Comparison of ENCODE assay signal across 8 mouse cellular contexts in genomic region chr15:100627774-100628370, GRCm38 (mm10). TPM values are rescaled to one million over a fixed set of nuclear protein-coding genes. Genes with fewer than 3 reads are reported as not detected.
DNase-seq lines count a peak whose midpoint lies in the region; ATAC-seq lines count a peak whose summit lies in the region.

No protein-coding gene starts in this region.

- no peak overlapping the region for H3K4me2 ChIP-seq in heart, embryonic 14.5 days (ENCODE audit: low read length)
- H3K4me2 ChIP-seq in neural tube, embryonic 11.5 days (ENCODE audit: low read depth): no peak overlapping the region
- no peak overlapping the region for H3K4me2 ChIP-seq in neural tube, embryonic 15.5 days
- H3K4me2 ChIP-seq in intestine, embryonic 16.5 days (ENCODE audit: low read depth, low read length): peak overlapping the region; percentile 35

- 0 out of 2 replicates have a peak overlapping the region, but pooled peaks have one; percentile 23 for H3K9ac ChIP-seq in heart, embryonic 14.5 days (ENCODE audit: low read length)
- no peak overlapping the region for H3K9ac ChIP-seq in neural tube, embryonic 11.5 days (ENCODE audit: low read length)
- no peak overlapping the region for H3K9ac ChIP-seq in neural tube, embryonic 15.5 days (replicated peaks)
- H3K9ac ChIP-seq in intestine, embryonic 16.5 days (ENCODE audit: low read depth, low read length): peak overlapping the region; percentile 14

- H3K36me3 ChIP-seq in heart, embryonic 14.5 days (ENCODE audit: control insufficient read depth, insufficient read depth, low read length): no peaks in the 10 kb centered on the region
- no peaks in the 10 kb centered on the region; the same call in 1 of the 2 replicates for H3K36me3 ChIP-seq in neural tube, embryonic 11.5 days (ENCODE audit: control insufficient read depth, insufficient read depth, low read length)
- no peaks in the 10 kb centered on the region for H3K36me3 ChIP-seq in neural tube, embryonic 15.5 days
- no peaks in the 10 kb centered on the region for H3K36me3 ChIP-seq in intestine, embryonic 16.5 days (ENCODE audit: control insufficient read depth, insufficient read depth, low read length)

- DNase-seq in heart, adult 18-20 months: no peak
- DNase-seq in neural tube, embryonic 11.5 days (ENCODE audit: low spot score): no peak
- no peak for DNase-seq in urinary bladder, postnatal 14 days (ENCODE audit: low spot score)
- no peak for DNase-seq in urinary bladder, postnatal 25 days (ENCODE audit: low spot score)
- DNase-seq in right cerebral cortex, postnatal 14 days: no peak

- H3K9me3 ChIP-seq in heart, embryonic 14.5 days (ENCODE audit: control insufficient read depth, low read length): no peaks in the 10 kb centered on the region
- no peaks in the 10 kb centered on the region for H3K9me3 ChIP-seq in neural tube, embryonic 11.5 days (ENCODE audit: control insufficient read depth, low read length)
- no peaks in the 10 kb centered on the region for H3K9me3 ChIP-seq in neural tube, embryonic 15.5 days (replicated peaks)
- no peaks in the 10 kb centered on the region for H3K9me3 ChIP-seq in intestine, embryonic 16.5 days (ENCODE audit: control insufficient read depth, low read length)

- no peak overlapping the region for H3K4me3 ChIP-seq in heart, embryonic 14.5 days (ENCODE audit: control insufficient read depth in 1 of 2, insufficient read depth in 1 of 2, low read depth in 1 of 2, low read length in 2 of 2)
- no peak overlapping the region for H3K4me3 ChIP-seq in neural tube, embryonic 11.5 days (ENCODE audit: low read depth, low read length)
- no peak overlapping the region for H3K4me3 ChIP-seq in neural tube, embryonic 15.5 days (replicated peaks)
- no peak overlapping the region for H3K4me3 ChIP-seq in intestine, embryonic 16.5 days (ENCODE audit: low read length)

- H3K27ac ChIP-seq in heart, embryonic 14.5 days (replicated peaks in 1 of 2; ENCODE audit: control insufficient read depth in 1 of 2, insufficient read depth in 1 of 2, low read depth in 2 of 2, low read length in 2 of 2): peak overlapping the region; percentile 14 to 27; a peak in 2 of 4 replicates
- 0 out of 2 replicates have a peak overlapping the region, but pooled peaks have one; percentile 14 for H3K27ac ChIP-seq in neural tube, embryonic 11.5 days (ENCODE audit: low read depth, low read length)
- no peak overlapping the region for H3K27ac ChIP-seq in neural tube, embryonic 15.5 days (replicated peaks)
- peak overlapping the region; percentile 77 for H3K27ac ChIP-seq in intestine, embryonic 16.5 days (ENCODE audit: low read length)

- no peaks in the 10 kb centered on the region for H3K27me3 ChIP-seq in heart, embryonic 14.5 days (ENCODE audit: control insufficient read depth, insufficient read depth, low read length)
- H3K27me3 ChIP-seq in neural tube, embryonic 11.5 days (ENCODE audit: control insufficient read depth, insufficient read depth, low read length): no peaks in the 10 kb centered on the region
- peaks cover 4% of the 10 kb centered on the region; the same call in 1 of the 2 replicates for H3K27me3 ChIP-seq in neural tube, embryonic 15.5 days (replicated peaks)
- H3K27me3 ChIP-seq in intestine, embryonic 16.5 days (replicated peaks; ENCODE audit: control insufficient read depth, insufficient read depth, low read length): no peaks in the 10 kb centered on the region

- WGBS in heart, embryonic 14.5 days: 7% methylated on average over 11 of the region's 11 CpGs
- 6% methylated on average over 11 of the region's 11 CpGs for WGBS in neural tube, embryonic 11.5 days
- 5% methylated on average over 11 of the region's 11 CpGs for WGBS in neural tube, embryonic 15.5 days
- WGBS in intestine, embryonic 16.5 days: 12% methylated on average over 11 of the region's 11 CpGs

- H3K4me1 ChIP-seq in heart, embryonic 14.5 days (ENCODE audit: control insufficient read depth in 2 of 2, insufficient read depth in 2 of 2, low read length in 2 of 2): peaks cover 10% of the 10 kb centered on the region in 2 experiments; a peak in 3 of 4 replicates
- no peaks in the 10 kb centered on the region for H3K4me1 ChIP-seq in neural tube, embryonic 11.5 days (ENCODE audit: control insufficient read depth, insufficient read depth, low read length)
- peaks cover 6% of the 10 kb centered on the region; the same call in 1 of the 2 replicates for H3K4me1 ChIP-seq in neural tube, embryonic 15.5 days
- H3K4me1 ChIP-seq in intestine, embryonic 16.5 days (ENCODE audit: control insufficient read depth, insufficient read depth, low read length): peaks cover 21% of the 10 kb centered on the region

- no peak for ATAC-seq in heart, embryonic 14.5 days (ENCODE audit: insufficient number of reproducible peaks, insufficient read depth, low FRiP score, low read depth)
- ATAC-seq in neural tube, embryonic 11.5 days (ENCODE audit: insufficient read depth, low FRiP score, low TSS enrichment): no peak
- ATAC-seq in neural tube, embryonic 15.5 days (ENCODE audit: low FRiP score): no peak
- ATAC-seq in intestine, embryonic 16.5 days: no peak; the same call in 1 of the 2 replicates

RNA-seq across cellular contexts. Expression of gene Smagp, which starts 8.9 kb away (rescaled TPM):
- 14.5 and 18.7 TPM in 2 replicates for polyA plus RNA-seq in heart, embryonic 14.5 days (2014; fragmentation: Nextera tagmentation; extraction: Ambion mirVana)
- 10 to 100 TPM; 11.3 to 18.5 TPM for total RNA-seq in heart, adult 18-20 months (2021)
- 3.7 and 3.8 TPM in 2 replicates for polyA plus RNA-seq in neural tube, embryonic 11.5 days (2014; fragmentation: Nextera tagmentation; extraction: Ambion mirVana)
- 3.0 and 7.4 TPM in 2 replicates for polyA plus RNA-seq in neural tube, embryonic 15.5 days (2015; fragmentation: Nextera tagmentation; extraction: Ambion mirVana)
- 47.9 and 51.3 TPM in 2 replicates for polyA plus RNA-seq in intestine, embryonic 16.5 days (2015; fragmentation: Nextera tagmentation; extraction: Ambion mirVana)

RNA-seq across cellular contexts. Expression of gene Dazap2, which starts 12.7 kb away (rescaled TPM):
- polyA plus RNA-seq in heart, embryonic 14.5 days (2014; fragmentation: Nextera tagmentation; extraction: Ambion mirVana): 253 and 254 TPM in 2 replicates
- total RNA-seq in heart, adult 18-20 months (2021): 100 to 1,000 TPM; 152 to 194 TPM
- 243 and 250 TPM in 2 replicates for polyA plus RNA-seq in neural tube, embryonic 11.5 days (2014; fragmentation: Nextera tagmentation; extraction: Ambion mirVana)
- polyA plus RNA-seq in neural tube, embryonic 15.5 days (2015; fragmentation: Nextera tagmentation; extraction: Ambion mirVana): 99.3 and 144 TPM in 2 replicates
- polyA plus RNA-seq in intestine, embryonic 16.5 days (2015; fragmentation: Nextera tagmentation; extraction: Ambion mirVana): 301 and 320 TPM in 2 replicates

RNA-seq across cellular contexts. Expression of gene Pou6f1, which starts 28.1 kb away (rescaled TPM):
- polyA plus RNA-seq in heart, embryonic 14.5 days (2014; fragmentation: Nextera tagmentation; extraction: Ambion mirVana): 7.1 and 8.2 TPM in 2 replicates
- total RNA-seq in heart, adult 18-20 months (2021): 10 to 100 TPM; 11.1 to 14.2 TPM
- 12.1 and 12.5 TPM in 2 replicates for polyA plus RNA-seq in neural tube, embryonic 11.5 days (2014; fragmentation: Nextera tagmentation; extraction: Ambion mirVana)
- polyA plus RNA-seq in neural tube, embryonic 15.5 days (2015; fragmentation: Nextera tagmentation; extraction: Ambion mirVana): 26.0 and 32.4 TPM in 2 replicates
- 3.1 and 3.2 TPM in 2 replicates for polyA plus RNA-seq in intestine, embryonic 16.5 days (2015; fragmentation: Nextera tagmentation; extraction: Ambion mirVana)

RNA-seq across cellular contexts. Expression of gene Bin2, which starts 41.5 kb away (rescaled TPM):
- polyA plus RNA-seq in heart, embryonic 14.5 days (2014; fragmentation: Nextera tagmentation; extraction: Ambion mirVana): 1.9 and 2.8 TPM in 2 replicates
- 1 to 10 TPM; 1.6 to 5.1 TPM for total RNA-seq in heart, adult 18-20 months (2021)
- polyA plus RNA-seq in neural tube, embryonic 11.5 days (2014; fragmentation: Nextera tagmentation; extraction: Ambion mirVana): 3.6 and 5.1 TPM in 2 replicates
- 2.6 and 11.0 TPM in 2 replicates for polyA plus RNA-seq in neural tube, embryonic 15.5 days (2015; fragmentation: Nextera tagmentation; extraction: Ambion mirVana)
- polyA plus RNA-seq in intestine, embryonic 16.5 days (2015; fragmentation: Nextera tagmentation; extraction: Ambion mirVana): 8.0 and 9.2 TPM in 2 replicates

RNA-seq across cellular contexts. Expression of gene Cela1, which starts 59.8 kb away (rescaled TPM):
- polyA plus RNA-seq in heart, embryonic 14.5 days (2014; fragmentation: Nextera tagmentation; extraction: Ambion mirVana): 1.1 and 2.0 TPM in 2 replicates
- total RNA-seq in heart, adult 18-20 months (2021): 1 to 10 TPM; 1.3 TPM
- polyA plus RNA-seq in neural tube, embryonic 11.5 days (2014; fragmentation: Nextera tagmentation; extraction: Ambion mirVana): 1.3 and 4.7 TPM in 2 replicates
- polyA plus RNA-seq in neural tube, embryonic 15.5 days (2015; fragmentation: Nextera tagmentation; extraction: Ambion mirVana): 3.1 and 5.8 TPM in 2 replicates
- polyA plus RNA-seq in intestine, embryonic 16.5 days (2015; fragmentation: Nextera tagmentation; extraction: Ambion mirVana): 180 and 240 TPM in 2 replicates

Comparison
In these comparisons a context has a peak if more than half of its experiments do, and no peak if none do; other contexts are left out.
1. H3K9ac ChIP-seq: peak in heart, embryonic 14.5 days (single experiment) and intestine, embryonic 16.5 days (single experiment); none in neural tube, embryonic 11.5 days (single experiment) and neural tube, embryonic 15.5 days (single experiment).